Mouse (Mus musculus) bone marrow, adult 2 months (tissue): ENCODE measurements around the gene Gcn1l1.

Experiments
- CTCF ChIP-seq: fragments of 200-500 bp; IDR thresholded peaks from 2 replicates; pipeline ENCODE4 v1.5.1; 2011; ENCODE audit warnings: low read length, control low read depth; ENCODE audit not compliant: control insufficient read depth, insufficient read depth
- POLR2A ChIP-seq: fragments of 200-500 bp; IDR thresholded peaks from 2 replicates; pipeline ENCODE4 v1.6.1; 2011; ENCODE audit warnings: low read depth, mild to moderate bottlenecking, control low read depth, low read length, borderline replicate concordance; ENCODE audit not compliant: control insufficient read depth

GRCm38 (mm10) chr5:115534290-115534731 lies 30.7 kb upstream of the Gcn1l1 start:
- TF ChIP-seq CTCF: no peak
- TF ChIP-seq POLR2A: no peak
